Mouse (Mus musculus) spleen, embryonic (tissue): ENCODE data around the gene Pde3a.

Source experiments
- CTCF ChIA-PET: fragments of 350-600 bp; sonication (Branson Sonifier 250); formaldehyde crosslinking; loops from one replicate; lab custom pipeline; 2022; lab: Charles Lee

Gene Pde3a

DNA sequence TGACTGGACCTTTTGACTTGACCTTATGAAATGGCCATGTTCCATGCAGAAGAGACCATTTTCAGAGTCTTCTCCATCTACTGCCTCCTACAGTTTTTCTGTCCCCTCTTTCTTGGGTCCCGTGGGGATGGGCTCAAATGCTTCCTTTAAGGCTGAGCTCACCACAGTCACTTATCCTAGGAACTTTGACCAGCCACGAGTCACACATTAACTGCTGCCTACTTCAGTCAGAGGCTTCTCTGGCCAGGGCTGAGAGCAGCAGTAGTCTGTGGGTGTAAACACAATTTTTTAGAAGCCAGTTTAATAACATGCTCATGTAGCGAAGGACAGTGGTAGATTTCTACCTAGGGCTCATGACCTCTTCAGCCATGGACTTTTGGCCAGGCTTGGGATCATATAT, 79.0 kb downstream of the Pde3a start:
- CTCF ChIA-PET: no interaction called here

DNA sequence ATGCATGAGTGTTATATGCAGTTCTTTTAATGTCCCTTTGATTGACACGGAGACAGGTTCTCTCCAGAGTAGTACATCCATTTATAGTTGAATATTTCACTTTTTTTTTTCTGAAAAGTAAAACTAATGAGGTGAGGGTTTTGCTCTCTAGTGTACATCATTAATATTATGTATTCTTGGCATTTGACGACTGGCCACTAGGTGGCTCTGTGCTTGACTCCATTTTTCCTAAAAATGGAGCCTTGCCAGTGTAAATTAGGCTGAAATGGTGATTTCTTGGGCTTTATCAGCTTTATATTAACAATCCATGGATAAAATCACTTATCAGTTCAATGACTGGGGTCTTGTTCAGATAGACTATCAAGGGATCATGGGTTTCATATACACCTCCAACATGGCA, 82.4 kb downstream of the Pde3a start:
- CTCF ChIA-PET: no interaction called here

GRCm38 (mm10) chr6:141332613-141333165, 83.6 kb downstream of the Pde3a start:
- CTCF ChIA-PET: no interaction called here

DNA sequence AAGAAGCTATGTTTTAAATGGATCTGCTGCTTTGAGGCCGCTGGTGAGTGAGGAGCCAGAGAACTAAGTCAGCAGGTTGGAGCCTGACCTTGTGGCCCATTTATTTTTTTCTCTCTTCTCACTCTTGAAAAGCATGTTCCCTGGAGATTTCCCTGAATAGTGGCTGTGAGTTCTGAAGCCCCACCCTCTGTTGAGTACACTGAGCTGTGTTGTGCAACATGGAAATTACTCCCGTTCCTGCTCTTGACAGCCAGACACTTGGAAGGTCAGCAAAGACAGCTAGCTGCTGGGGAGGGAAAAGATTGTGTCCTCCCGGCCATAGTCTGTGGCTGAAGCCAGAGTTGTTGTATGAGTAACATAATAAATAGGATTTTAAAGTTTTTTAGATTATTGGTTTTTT, 84.2 kb downstream of the Pde3a start:
- CTCF ChIA-PET: no interaction called here

DNA sequence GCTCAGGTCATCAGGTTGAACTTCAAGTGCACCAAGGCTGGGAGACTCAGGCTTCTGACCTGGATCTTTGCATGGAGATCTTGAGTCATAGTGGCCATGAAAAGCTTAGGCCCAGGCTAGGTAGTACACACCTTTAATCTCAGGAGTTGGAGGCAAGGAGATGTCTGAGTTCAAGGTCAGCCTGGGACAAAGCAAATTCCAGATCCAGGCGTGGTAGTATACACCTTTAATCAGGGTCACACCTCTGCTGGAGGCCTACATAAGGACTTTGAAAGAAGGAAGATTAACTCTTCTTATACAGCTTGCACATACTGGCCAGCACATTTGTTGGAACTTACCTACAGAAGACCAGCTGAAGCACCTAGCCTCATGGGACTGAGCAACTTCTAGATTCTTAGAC, 86.8 kb downstream of the Pde3a start:
- CTCF ChIA-PET: no interaction called here

- CTCF ChIA-PET: no interaction called here
Measured at GRCm38 (mm10) chr6:141336438-141336837, 87.4 kb downstream of the Pde3a start.

- CTCF ChIA-PET: no interaction called here
Measured at GRCm38 (mm10) chr6:141337673-141338072, 88.6 kb downstream of the Pde3a start.

GRCm38 (mm10) chr6:141341385-141341784, 92.3 kb downstream of the Pde3a start:
- CTCF ChIA-PET: no interaction called here

GRCm38 (mm10) chr6:141347870-141348269, 98.8 kb downstream of the Pde3a start:
- CTCF ChIA-PET: no interaction called here

DNA sequence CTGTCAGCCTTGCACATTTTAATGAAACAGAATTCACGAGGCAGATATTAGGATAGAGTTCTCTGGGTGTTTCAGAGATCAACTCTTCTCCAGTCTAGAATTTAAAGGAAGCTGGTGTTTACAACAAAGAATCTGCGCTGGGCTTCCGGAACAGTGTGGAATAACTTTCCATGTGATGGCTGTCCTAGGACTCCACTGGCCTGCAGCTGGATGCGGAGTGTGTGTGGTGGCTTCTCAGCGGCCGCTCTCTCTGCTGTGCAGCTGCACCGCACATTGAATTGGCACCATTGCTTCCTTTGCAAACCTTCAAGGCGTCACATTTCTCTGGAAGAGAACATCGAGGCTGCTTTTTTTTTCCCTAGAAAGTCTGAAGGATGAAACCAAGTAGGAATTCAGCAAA, 99.5 kb downstream of the Pde3a start:
- CTCF ChIA-PET: no interaction called here

DNA sequence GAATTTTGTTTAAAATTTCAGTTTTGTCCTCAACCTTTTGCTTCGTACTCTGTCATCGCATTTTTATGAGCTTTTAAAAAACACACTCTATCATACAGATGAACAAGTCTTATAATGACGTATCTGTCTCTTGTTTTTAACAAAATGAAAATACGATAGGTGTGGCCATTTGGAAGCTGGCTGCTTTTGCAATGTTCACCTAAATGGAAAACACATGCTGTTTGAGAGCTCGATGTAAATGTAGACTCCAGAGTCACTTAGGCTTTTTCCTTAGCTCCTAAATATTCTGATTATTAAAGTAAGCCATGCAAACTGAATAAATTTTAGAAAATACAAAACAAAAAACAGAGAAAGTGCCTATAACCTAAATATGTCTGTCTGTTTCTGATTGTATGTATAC, 101.2 kb downstream of the Pde3a start:
- CTCF ChIA-PET: no interaction called here

DNA sequence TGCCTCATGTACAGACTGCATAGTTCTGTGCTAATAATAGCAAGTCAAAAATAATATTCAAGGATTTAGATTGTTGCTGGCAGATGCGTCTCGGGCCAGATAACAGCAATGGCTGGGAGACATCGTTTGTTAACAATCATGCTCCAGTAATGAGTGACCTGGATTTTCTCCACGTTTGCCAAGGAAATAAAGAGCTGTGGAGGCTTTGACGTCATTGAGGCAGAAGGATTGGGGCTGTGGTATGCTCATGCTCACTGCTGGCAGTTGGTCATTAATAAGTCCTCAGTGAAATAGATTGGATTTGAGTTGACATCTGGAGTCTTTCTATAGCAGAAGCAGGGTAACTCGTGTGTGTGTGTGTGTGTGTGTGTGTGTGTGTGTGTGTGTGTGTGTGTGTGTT, 103.2 kb downstream of the Pde3a start:
- CTCF ChIA-PET: no interaction called here

GRCm38 (mm10) chr6:141363664-141364063, 114.6 kb downstream of the Pde3a start:
- CTCF ChIA-PET: no interaction called here

DNA sequence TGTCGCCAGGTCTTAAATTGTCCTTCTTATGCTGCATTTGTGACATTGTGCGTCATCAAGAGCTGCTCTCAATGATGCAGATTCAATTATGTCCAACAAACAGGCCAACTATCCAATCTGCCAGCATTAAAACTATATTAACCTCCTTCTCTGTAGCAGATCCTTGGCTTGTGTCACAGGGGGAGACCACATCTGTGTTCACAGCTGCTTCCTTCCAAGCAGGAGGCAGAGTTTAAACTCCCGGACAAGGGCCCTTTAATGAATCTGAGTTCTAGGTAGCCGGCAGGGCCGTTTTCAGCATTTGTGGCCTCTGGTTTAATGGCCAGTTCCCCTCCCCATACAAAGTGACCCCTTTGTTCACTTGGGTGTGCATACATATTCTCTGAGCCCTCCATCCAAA, 118.0 kb downstream of the Pde3a start:
- CTCF ChIA-PET: no interaction called here

- CTCF ChIA-PET: no interaction called here
Measured at GRCm38 (mm10) chr6:141372697-141373096, 123.6 kb downstream of the Pde3a start.

GRCm38 (mm10) chr6:141374469-141375057, 125.5 kb downstream of the Pde3a start:
- CTCF ChIA-PET: no interaction called here

- CTCF ChIA-PET: no interaction called here
Measured at GRCm38 (mm10) chr6:141375155-141375554, 126.1 kb downstream of the Pde3a start.

DNA sequence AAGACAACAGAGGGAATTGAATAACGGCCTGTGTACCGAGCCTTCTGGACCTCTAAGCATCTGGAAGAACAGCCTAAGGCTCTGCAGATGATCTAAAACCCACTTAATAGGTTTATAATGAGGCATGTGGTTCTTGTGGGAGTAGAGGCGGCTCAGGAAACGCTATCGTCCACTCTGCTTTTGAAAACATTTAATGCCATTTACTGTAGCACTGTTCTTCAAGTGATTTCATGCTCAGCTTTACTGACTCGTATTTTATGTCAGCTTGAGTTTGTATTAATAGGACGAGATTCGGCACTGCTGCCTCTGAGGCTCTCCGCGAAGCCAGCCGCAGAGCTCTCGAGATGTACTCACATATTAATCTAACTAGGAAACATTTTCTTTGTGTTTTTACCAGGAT, 131.9 kb downstream of the Pde3a start:
- CTCF ChIA-PET: no interaction called here

DNA sequence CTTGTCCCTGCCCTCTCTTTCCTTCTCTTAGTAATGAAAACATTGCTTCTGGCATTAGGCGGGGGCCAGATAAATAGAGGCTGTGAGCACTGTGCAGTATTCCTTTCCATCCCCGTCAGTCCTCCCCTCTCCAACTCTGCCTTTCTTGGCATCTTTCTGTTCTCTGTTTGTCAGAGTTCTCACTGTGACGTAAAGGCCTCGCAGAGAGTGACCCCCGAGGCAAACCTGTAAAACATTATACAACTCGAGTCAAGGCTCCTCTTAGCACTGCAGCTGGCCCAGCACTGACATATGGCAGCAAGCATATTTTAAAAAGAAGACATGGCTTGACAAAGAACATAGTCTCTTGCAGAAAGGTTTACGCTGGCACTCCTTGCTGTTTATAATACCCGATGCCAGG, 132.4 kb downstream of the Pde3a start:
- CTCF ChIA-PET: no interaction called here

DNA sequence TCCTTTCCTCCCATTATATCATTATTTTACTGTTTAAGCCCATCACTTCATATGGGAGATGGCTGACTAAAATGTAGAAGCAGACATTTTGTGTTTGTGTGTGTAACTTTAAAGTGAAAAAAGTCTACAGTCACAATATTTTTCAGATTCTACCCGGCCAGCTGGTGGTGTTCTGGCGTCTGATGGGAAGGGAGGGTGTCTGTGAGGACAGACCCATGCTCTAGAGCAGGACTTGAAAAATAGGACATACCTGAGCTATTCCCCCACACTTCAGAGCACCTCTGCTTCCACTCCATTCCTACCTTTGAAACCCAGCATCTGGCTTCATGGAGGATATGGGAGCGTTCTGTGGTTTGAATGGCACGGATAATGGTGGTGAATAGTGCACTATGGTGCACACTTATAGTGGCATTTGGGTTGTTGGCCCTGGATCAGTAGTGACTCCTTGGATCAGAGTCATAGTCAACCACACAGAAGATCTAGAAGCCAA, 132.9 kb downstream of the Pde3a start:
- CTCF ChIA-PET: no interaction called here

- CTCF ChIA-PET: no interaction called here
Measured at GRCm38 (mm10) chr6:141388104-141388503, 139.0 kb downstream of the Pde3a start.

GRCm38 (mm10) chr6:141395926-141396325, 146.9 kb downstream of the Pde3a start:
- CTCF ChIA-PET: no interaction called here

DNA sequence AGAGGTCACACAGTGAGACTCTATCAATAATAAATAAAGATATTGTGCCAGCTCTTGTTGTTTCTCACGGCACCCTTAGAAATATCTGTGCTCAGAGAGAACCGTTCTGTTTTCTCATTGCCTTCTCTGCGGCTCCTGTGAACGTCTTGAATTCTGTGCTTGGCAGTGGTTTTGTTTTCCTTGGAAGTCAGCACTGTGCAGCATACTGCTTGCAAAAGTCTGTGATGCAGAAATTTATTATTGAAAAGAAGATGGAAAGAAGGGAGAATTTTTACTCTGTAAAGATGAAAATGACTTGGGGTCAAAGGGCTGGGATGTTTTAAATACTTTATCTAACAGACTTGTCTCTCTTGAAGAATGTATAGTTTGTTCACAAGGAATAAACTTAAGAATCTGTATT, 150.3 kb downstream of the Pde3a start:
- CTCF ChIA-PET: no interaction called here

GRCm38 (mm10) chr6:141403943-141404342, 154.9 kb downstream of the Pde3a start:
- CTCF ChIA-PET: no interaction called here
